Mouse (Mus musculus): ENCODE results near the gene Tmem50b. TPM values are rescaled to one million over a fixed set of nuclear protein-coding genes. Genes with fewer than 3 reads are reported as not detected.

The Tmem50b gene
- total RNA-seq, 2 experiments from 2014 or later = 41.1 to 64.9 TPM

DNA sequence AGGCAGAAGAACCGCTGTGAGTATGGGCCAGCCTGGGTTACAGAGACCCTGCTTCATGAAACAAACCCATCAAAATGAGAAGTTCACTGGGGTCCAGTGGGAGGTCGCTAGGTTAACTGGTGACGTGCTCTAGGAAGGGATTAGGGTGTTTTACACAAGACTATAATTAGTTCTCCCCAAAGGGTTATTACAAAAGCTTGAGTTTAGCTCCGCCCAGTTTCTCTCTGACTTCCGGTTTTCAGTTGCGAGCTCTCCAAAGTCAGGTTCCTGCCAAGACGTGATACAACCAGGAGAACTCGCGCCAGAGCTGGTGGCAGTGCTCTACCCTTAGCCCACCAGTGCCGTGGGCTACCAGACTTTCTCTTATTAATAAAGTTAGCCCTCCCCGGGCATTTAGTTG lies 13.6 kb upstream of the Tmem50b start:
- ATAC-seq (replicated peaks; ENCODE audit: poor library complexity, severe bottlenecking) = peak; percentile 80

GRCm38 (mm10) chr16:91609501-91610245 lies 12.1 kb upstream of the Tmem50b start:
- ATAC-seq (replicated peaks; ENCODE audit: poor library complexity, severe bottlenecking) = no peak

DNA sequence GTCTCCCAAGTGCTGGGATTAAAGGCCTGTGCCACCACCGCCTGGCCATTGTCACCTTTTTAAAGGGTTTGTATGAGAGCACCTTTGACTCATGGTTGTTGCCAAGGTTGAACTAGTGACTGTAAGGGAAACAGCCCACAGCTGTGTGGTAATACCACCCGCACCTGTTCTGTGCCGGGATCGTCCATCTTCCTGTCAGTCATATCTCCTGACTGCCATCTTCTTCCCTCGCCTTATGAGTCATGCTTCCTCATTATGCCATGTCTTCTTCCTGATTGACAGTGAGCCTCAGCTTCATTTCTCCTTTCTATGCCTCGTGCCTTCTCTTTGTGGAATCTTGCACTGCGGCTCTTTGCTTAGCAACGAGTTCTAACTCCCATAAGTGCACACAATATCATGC lies 9.4 kb upstream of the Tmem50b start:
- ATAC-seq (replicated peaks; ENCODE audit: poor library complexity, severe bottlenecking) = peak; percentile 95

GRCm38 (mm10) chr16:91605156-91605555 lies 7.6 kb upstream of the Tmem50b start:
- no peak for ATAC-seq (replicated peaks; ENCODE audit: poor library complexity, severe bottlenecking)

- peak; percentile 56 for ATAC-seq (replicated peaks; ENCODE audit: poor library complexity, severe bottlenecking)
Observed at GRCm38 (mm10) chr16:91601693-91602092, 4.1 kb upstream of the Tmem50b start.

GRCm38 (mm10) chr16:91601081-91601480 lies 3.5 kb upstream of the Tmem50b start:
- ATAC-seq (replicated peaks; ENCODE audit: poor library complexity, severe bottlenecking) = peak; percentile 2; the same call in 1 of the 2 replicates

GRCm38 (mm10) chr16:91599242-91599641 lies 1.6 kb upstream of the Tmem50b start:
- no peak for ATAC-seq (replicated peaks; ENCODE audit: poor library complexity, severe bottlenecking)

DNA sequence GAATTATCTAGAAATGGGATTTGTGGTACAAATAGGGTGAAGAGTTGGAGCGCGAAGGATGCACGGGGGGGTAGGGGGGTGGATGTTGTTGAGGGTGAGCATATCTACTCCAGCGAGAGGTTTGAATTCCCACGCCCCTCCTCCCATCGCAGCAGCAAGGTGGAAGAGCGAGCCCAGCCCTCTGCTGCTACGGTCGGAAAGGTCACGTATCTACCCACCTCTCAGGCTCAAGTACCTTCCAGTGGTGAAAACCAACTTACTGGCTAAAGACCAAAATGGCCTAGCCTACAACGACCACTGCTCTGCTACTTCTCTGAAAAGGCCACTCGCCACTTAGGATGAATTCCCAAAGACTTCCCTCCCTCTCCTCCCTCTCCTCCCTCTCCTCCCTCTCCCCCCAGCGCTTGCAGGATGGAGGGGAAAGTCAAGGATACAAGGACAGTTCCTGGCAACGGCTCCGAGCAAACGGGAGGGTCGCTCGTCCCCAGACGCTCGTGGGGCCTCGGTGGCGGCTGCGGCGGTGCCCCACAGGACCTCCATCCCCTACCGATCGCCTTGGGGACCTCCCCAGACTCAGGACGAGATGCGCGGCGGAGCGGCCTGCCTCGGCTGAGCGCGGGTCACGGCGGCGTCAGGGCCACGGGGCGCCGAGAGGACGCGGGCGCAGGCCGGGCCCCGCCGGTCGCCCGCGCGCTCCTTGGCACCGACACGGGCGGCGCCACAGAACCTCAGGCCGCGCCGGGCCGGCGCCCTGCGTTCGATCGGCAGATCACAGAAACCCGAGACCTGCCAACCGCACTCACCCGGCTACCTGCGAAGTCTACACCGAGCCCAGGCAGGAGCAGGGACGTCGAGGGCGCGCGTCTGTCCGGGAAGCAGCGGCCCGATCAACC lies 575 bp downstream of the Tmem50b start:
- no peak for ATAC-seq (replicated peaks; ENCODE audit: poor library complexity, severe bottlenecking)

GRCm38 (mm10) chr16:91596397-91596778 lies 1.2 kb downstream of the Tmem50b start:
- peak; percentile 31 for ATAC-seq (replicated peaks; ENCODE audit: poor library complexity, severe bottlenecking)

- ATAC-seq (replicated peaks; ENCODE audit: poor library complexity, severe bottlenecking) = no peak
Observed at GRCm38 (mm10) chr16:91595076-91595475, 2.5 kb downstream of the Tmem50b start.

DNA sequence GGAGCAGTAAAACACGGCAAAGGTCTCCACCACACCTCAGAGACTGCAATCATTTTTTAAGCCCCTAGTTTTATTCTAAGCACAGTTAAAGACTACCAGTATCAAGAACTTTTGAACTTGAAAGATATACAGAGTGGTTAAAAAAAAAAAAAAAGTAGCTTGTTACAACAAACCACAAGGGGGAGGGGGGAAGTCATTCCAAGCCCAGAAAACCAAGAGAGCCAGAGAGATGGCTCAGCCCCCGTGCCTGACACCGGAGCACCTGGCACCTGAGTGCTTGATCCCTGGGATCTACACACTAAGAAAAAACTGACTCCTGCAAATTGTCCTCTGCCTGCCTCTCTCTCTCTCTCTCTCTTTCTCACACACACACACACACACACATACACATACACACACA lies 4.3 kb downstream of the Tmem50b start:
- no peak for ATAC-seq (replicated peaks; ENCODE audit: poor library complexity, severe bottlenecking)

GRCm38 (mm10) chr16:91592162-91592561 lies 5.4 kb downstream of the Tmem50b start:
- no peak for ATAC-seq (replicated peaks; ENCODE audit: poor library complexity, severe bottlenecking)

GRCm38 (mm10) chr16:91588703-91589102 lies 8.9 kb downstream of the Tmem50b start:
- ATAC-seq (replicated peaks; ENCODE audit: poor library complexity, severe bottlenecking) = no peak

- ATAC-seq (replicated peaks; ENCODE audit: poor library complexity, severe bottlenecking) = peak; percentile 71
Observed at GRCm38 (mm10) chr16:91587730-91588453, 9.7 kb downstream of the Tmem50b start.

DNA sequence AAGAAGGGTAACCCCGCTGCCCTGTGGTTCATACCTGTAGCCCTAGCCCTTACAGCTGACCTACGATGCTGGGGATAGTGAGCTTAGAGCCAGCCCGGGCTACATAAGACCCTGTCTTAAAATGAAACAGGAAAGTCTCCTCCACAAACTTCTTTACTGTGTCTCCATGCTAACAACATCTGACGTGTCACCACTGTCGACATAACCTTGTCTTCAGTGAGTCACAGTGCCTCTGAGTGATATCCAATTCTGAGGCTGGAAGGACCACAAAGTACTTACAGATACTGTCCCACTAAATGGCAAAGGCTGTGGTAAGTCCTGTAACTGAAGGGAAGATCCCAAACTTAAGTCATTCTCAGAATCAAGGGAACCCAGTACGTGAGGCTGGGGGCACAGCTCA lies 11.4 kb downstream of the Tmem50b start:
- ATAC-seq (replicated peaks; ENCODE audit: poor library complexity, severe bottlenecking) = no peak

- ATAC-seq (replicated peaks; ENCODE audit: poor library complexity, severe bottlenecking) = no peak
Observed at GRCm38 (mm10) chr16:91585617-91586016, 12.0 kb downstream of the Tmem50b start.

DNA sequence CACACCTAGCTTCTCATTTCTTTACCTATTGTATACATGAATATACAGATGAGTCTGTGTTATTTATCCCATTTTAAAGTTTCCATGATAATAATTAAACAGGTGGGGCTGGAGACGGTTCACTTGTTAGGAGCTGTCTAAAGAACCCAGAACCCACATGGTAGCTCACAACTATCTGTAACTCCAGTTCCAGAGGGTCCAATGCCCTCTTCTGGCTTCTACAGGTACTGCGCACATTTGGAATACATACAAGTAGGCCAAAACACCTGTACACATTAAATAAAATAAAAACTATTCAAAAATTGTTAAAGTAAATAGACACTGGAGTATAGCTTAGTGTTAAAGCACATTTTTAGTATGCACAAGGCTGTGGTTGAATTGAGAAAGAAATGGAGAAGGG lies 15.3 kb downstream of the Tmem50b start:
- peak; percentile 52; the same call in 1 of the 2 replicates for ATAC-seq (replicated peaks; ENCODE audit: poor library complexity, severe bottlenecking)

DNA sequence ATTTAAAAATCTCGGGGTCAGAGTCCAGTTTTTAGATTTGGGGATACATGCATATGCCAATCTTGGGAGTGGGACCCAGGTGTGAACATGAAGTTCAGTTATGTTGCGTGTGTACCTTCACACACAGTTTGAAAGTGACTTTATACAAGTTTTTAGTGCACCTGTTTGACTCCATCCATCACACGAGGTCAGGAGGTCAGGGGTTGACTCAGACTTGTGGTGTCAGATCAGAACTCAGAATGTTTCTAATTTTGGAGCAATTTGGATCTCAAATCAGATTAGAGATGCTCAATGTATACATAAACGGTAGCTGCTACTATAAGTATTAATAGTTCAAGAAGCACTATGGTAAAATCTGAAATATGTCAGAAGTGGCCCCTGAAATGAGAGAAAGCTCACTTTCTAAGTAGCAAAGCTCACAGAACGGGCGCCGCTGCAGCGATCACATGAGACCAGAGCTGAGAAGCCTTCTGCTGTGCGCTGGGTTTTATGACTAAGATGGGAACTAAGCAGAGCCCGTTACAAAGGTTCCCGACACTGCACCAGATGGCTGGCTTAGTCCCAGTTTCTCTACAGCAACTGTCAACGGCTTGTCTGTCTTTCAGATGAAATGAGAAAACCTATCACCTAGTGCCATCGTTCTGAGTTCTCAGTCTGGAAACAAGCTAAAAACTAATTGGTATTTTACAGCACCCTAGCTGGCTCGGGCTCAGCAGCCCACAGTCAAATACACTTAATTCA lies 18.4 kb downstream of the Tmem50b start:
- no peak for ATAC-seq (replicated peaks; ENCODE audit: poor library complexity, severe bottlenecking)

- ATAC-seq (replicated peaks; ENCODE audit: poor library complexity, severe bottlenecking) = no peak
Observed at GRCm38 (mm10) chr16:91575151-91575550, 22.4 kb downstream of the Tmem50b start.

DNA sequence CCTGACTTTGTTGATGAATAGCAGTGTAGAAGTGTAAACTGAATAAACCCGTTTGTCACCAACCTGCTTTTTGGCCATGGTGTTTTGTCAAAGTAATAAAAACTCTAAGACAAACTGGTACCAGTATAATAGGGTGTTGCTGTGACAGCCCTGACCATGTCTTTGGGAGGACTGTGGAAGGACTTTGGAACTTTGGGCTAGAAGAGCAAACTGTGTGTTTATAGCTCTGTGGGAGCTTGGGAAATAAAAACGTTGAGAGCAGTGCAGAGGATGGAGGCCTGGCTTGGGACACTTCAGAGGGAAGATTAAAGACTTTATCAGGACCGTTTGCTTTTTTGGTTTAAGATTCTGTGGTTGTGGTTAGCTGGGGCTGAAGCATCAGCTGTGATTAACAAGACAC lies 26.5 kb downstream of the Tmem50b start:
- ATAC-seq (replicated peaks; ENCODE audit: poor library complexity, severe bottlenecking) = no peak

Data from granulocyte monocyte progenitor cell, adult 5-6 weeks (primary cell).